16 mouse cellular contexts compared by ENCODE assay signal in genomic region chr17:63261508-63262141, GRCm38 (mm10).
A peak's percentile ranks its signal among the peaks of the same experiment; 100 is the strongest.
DNase-seq lines count a peak whose midpoint lies in the region; ATAC-seq lines count a peak whose summit lies in the region.
"Had no signal": no experiment of that assay in that cellular context is flagged by ENCODE, and none has a peak within 500 bp of the region (broad histone marks: within the 10 kb centered on the region; RNA-seq: fewer than 3 reads in every experiment).

No protein-coding gene starts in this region.

- H3K9me3 ChIP-seq in neural tube, embryonic 14.5 days (ENCODE audit: control insufficient read depth, low read length) = no peaks in the 10 kb centered on the region
- no peaks in the 10 kb centered on the region for H3K9me3 ChIP-seq in neural tube, embryonic 15.5 days (replicated peaks)
- no peaks in the 10 kb centered on the region for H3K9me3 ChIP-seq in liver, embryonic 13.5 days (replicated peaks)
- H3K9me3 ChIP-seq in hindbrain, embryonic 14.5 days (ENCODE audit: control insufficient read depth, low read length) = no peaks in the 10 kb centered on the region
- H3K9me3 ChIP-seq: midbrain, embryonic 15.5 days had no signal

- H3K4me3 ChIP-seq in neural tube, embryonic 14.5 days (ENCODE audit: low read depth, low read length) = no peak overlapping the region
- no peak overlapping the region for H3K4me3 ChIP-seq in neural tube, embryonic 15.5 days (replicated peaks)
- H3K4me3 ChIP-seq in liver, embryonic 13.5 days (replicated peaks) = peak overlapping the region; percentile 25; the same call in 1 of the 2 replicates
- no peak overlapping the region for H3K4me3 ChIP-seq in hindbrain, embryonic 14.5 days (replicated peaks; ENCODE audit: low read length)
- H3K4me3 ChIP-seq: midbrain, embryonic 15.5 days had no signal

- 90% methylated on average over 10 of the region's 10 CpGs for WGBS in neural tube, embryonic 14.5 days
- WGBS in neural tube, embryonic 15.5 days = 86% methylated on average over 10 of the region's 10 CpGs
- 40% methylated on average over 10 of the region's 10 CpGs for WGBS in liver, embryonic 13.5 days (ENCODE audit: insufficient replicate concordance)
- WGBS in hindbrain, embryonic 14.5 days = 91% methylated on average over 10 of the region's 10 CpGs

- no peaks in the 10 kb centered on the region for H3K36me3 ChIP-seq in neural tube, embryonic 14.5 days (ENCODE audit: control insufficient read depth, insufficient read depth, low read length)
- no peaks in the 10 kb centered on the region for H3K36me3 ChIP-seq in neural tube, embryonic 15.5 days
- no peaks in the 10 kb centered on the region for H3K36me3 ChIP-seq in liver, embryonic 13.5 days
- no peaks in the 10 kb centered on the region for H3K36me3 ChIP-seq in hindbrain, embryonic 14.5 days (replicated peaks; ENCODE audit: control insufficient read depth, insufficient read depth)
- H3K36me3 ChIP-seq: midbrain, embryonic 15.5 days had no signal

- H3K4me2 ChIP-seq in neural tube, embryonic 14.5 days (ENCODE audit: low read depth, low read length) = no peak overlapping the region
- no peak overlapping the region for H3K4me2 ChIP-seq in neural tube, embryonic 15.5 days
- H3K4me2 ChIP-seq in liver, embryonic 13.5 days = peak overlapping the region; percentile 58
- H3K4me2 ChIP-seq in hindbrain, embryonic 14.5 days (replicated peaks) = no peak overlapping the region
- H3K4me2 ChIP-seq: midbrain, embryonic 15.5 days had no signal

- no peak for DNase-seq in frontal cortex, postnatal 36 days (ENCODE audit: low spot score in 2 of 2)
- peak; percentile 84 for DNase-seq in liver, embryonic 13.5 days
- DNase-seq in spleen, postnatal 4 days (ENCODE audit: low spot score in 2 of 2) = peak; percentile 73
- no peak for DNase-seq in hindbrain, embryonic 14.5 days (ENCODE audit: low spot score)
- DNase-seq in left cerebral cortex, adult 8-10 months (ENCODE audit: low spot score in 2 of 2) = no peak
- DNase-seq: adrenal gland, postnatal 14 days; cerebellum, adult 11 months; embryo, embryonic 11 days; heart, adult 11 months; kidney, adult 2 months; lung, postnatal 14 days; right cerebral cortex, postnatal 4 days had no signal

- 0 out of 2 replicates have a peak, but pooled peaks have one; percentile 20 for ATAC-seq in frontal cortex, adult (ENCODE audit: low TSS enrichment)
- ATAC-seq in neural tube, embryonic 14.5 days (ENCODE audit: low read depth) = peak; percentile 59; the same call in 1 of the 2 replicates
- no peak for ATAC-seq in neural tube, embryonic 15.5 days (ENCODE audit: low FRiP score)
- peak; percentile 100 for ATAC-seq in liver, embryonic 13.5 days (ENCODE audit: low read depth)
- ATAC-seq in hindbrain, embryonic 14.5 days (ENCODE audit: low FRiP score) = no peak
- ATAC-seq: midbrain, embryonic 15.5 days had no signal

- H3K27ac ChIP-seq in neural tube, embryonic 14.5 days (ENCODE audit: low read depth, low read length) = no peak overlapping the region
- H3K27ac ChIP-seq in neural tube, embryonic 15.5 days (replicated peaks) = no peak overlapping the region; the same call in 1 of the 2 replicates
- peak overlapping the region; percentile 96 for H3K27ac ChIP-seq in liver, embryonic 13.5 days
- no peak overlapping the region for H3K27ac ChIP-seq in hindbrain, embryonic 14.5 days
- H3K27ac ChIP-seq: midbrain, embryonic 15.5 days had no signal

- H3K9ac ChIP-seq in neural tube, embryonic 14.5 days (replicated peaks; ENCODE audit: low read depth, low read length) = no peak overlapping the region
- H3K9ac ChIP-seq in neural tube, embryonic 15.5 days (replicated peaks) = no peak overlapping the region
- H3K9ac ChIP-seq in liver, embryonic 13.5 days = peak overlapping the region; percentile 62
- no peak overlapping the region for H3K9ac ChIP-seq in hindbrain, embryonic 14.5 days
- H3K9ac ChIP-seq: midbrain, embryonic 15.5 days had no signal

- H3K4me1 ChIP-seq in neural tube, embryonic 14.5 days (ENCODE audit: control insufficient read depth, insufficient read depth, low read length) = peaks cover 3% of the 10 kb centered on the region
- H3K4me1 ChIP-seq in neural tube, embryonic 15.5 days = no peaks in the 10 kb centered on the region; the same call in 1 of the 2 replicates
- peaks cover 44% of the 10 kb centered on the region for H3K4me1 ChIP-seq in liver, embryonic 13.5 days (replicated peaks)
- peaks cover 9% of the 10 kb centered on the region for H3K4me1 ChIP-seq in hindbrain, embryonic 14.5 days (replicated peaks; ENCODE audit: control insufficient read depth, insufficient read depth, low read length)
- H3K4me1 ChIP-seq: midbrain, embryonic 15.5 days had no signal

- H3K27me3 ChIP-seq in neural tube, embryonic 14.5 days (ENCODE audit: control insufficient read depth, insufficient read depth, low read length) = no peaks in the 10 kb centered on the region
- H3K27me3 ChIP-seq in neural tube, embryonic 15.5 days (replicated peaks) = no peaks in the 10 kb centered on the region
- no peaks in the 10 kb centered on the region for H3K27me3 ChIP-seq in liver, embryonic 13.5 days
- H3K27me3 ChIP-seq in hindbrain, embryonic 14.5 days (ENCODE audit: control insufficient read depth, insufficient read depth, low read length) = no peaks in the 10 kb centered on the region
- H3K27me3 ChIP-seq: midbrain, embryonic 15.5 days had no signal

Comparison
In these comparisons a context has a peak if more than half of its experiments do, and no peak if none do; other contexts are left out.
1. ATAC-seq: peak in frontal cortex, adult (single experiment), neural tube, embryonic 14.5 days (single experiment) and liver, embryonic 13.5 days (single experiment); none in neural tube, embryonic 15.5 days (single experiment) and hindbrain, embryonic 14.5 days (single experiment).
2. DNase-seq: peak in liver, embryonic 13.5 days (single experiment) and spleen, postnatal 4 days (2 of 2); none in frontal cortex, postnatal 36 days (0 of 2), hindbrain, embryonic 14.5 days (single experiment) and left cerebral cortex, adult 8-10 months (0 of 2).